Mouse (Mus musculus) cerebellum, adult 2 months (tissue): ENCODE data around the gene Meis3.

ENCODE experiments used
- CTCF ChIP-seq: fragments of 200-500 bp; IDR thresholded peaks from 2 replicates; pipeline ENCODE4 v1.5.1; 2011; ENCODE audit warnings: low read depth, mild to moderate bottlenecking, control low read depth, low read length, moderate library complexity, borderline replicate concordance; ENCODE audit not compliant: insufficient read depth
- POLR2A ChIP-seq: fragments of 200-500 bp; IDR thresholded peaks from 2 replicates; pipeline ENCODE4 v1.6.1; 2011; ENCODE audit warnings: low read length, control low read depth, borderline replicate concordance; ENCODE audit not compliant: insufficient read depth

DNA sequence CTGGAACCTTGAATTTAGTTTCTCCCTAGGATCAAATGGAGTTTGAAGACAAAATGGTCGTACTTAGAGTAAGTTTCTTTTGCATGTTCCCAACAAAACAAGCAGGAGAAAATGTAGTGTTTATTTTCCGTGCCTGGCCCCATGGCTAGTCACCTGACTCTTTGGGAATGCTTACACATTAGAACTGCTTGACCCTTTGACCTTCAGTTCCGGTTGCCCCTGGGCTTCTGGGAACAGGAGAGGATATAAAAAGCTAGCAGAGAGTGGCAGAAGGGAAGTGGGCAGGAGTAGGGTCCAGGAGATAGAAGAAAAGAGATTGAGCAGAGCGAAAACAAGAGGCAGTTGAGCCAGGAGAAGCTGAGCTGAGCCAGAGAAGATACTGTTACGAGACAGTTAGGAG, 55.0 kb downstream of the Meis3 start:
- no peak for TF ChIP-seq POLR2A
- TF ChIP-seq CTCF = no peak
